Mouse (Mus musculus) stomach, embryonic 16.5 days (tissue): ENCODE data around the gene Mybpc3. TPM values are rescaled to one million over a fixed set of nuclear protein-coding genes. Genes with fewer than 3 reads are reported as not detected.

Experiments
- ATAC-seq: fragments of 200-750 bp; cut with Nextera tagmentation; 2 replicates; pipeline ENCODE4 v1.8.0; 2017; ENCODE audit warnings: moderate number of reproducible peaks, moderate TSS enrichment; ENCODE audit not compliant: insufficient read depth, low FRiP score
- H3K27ac ChIP-seq: fragments of 300-500 bp; sonication (generic); 2 replicates; pipeline ENCODE4 v1.5.1; 2014; ENCODE audit warnings: low read length
- H3K27me3 ChIP-seq: fragments of 300-500 bp; sonication (generic); 2 replicates; pipeline ENCODE4 v1.6.1; 2014; ENCODE audit warnings: low read length, control low read depth, mixed read lengths; ENCODE audit not compliant: control insufficient read depth, insufficient read depth
- H3K36me3 ChIP-seq: fragments of 300-500 bp; sonication (generic); 2 replicates; pipeline ENCODE4 v1.6.1; 2014; ENCODE audit warnings: low read length; ENCODE audit not compliant: control insufficient read depth, insufficient read depth
- H3K4me1 ChIP-seq: fragments of 300-500 bp; sonication (generic); 2 replicates; pipeline ENCODE4 v1.6.1; 2014; ENCODE audit warnings: low read length, control low read depth, mixed read lengths; ENCODE audit not compliant: control insufficient read depth, insufficient read depth
- H3K4me2 ChIP-seq: fragments of 300-500 bp; sonication (generic); 2 replicates; pipeline ENCODE4 v1.6.1; 2014; ENCODE audit warnings: low read depth, low read length, mixed read lengths
- H3K4me3 ChIP-seq: fragments of 300-500 bp; sonication (generic); replicated peaks from 2 replicates; pipeline ENCODE4 v1.5.1; 2014; ENCODE audit warnings: mild to moderate bottlenecking, low read length
- H3K9ac ChIP-seq: fragments of 300-500 bp; sonication (generic); 2 replicates; pipeline ENCODE4 v1.6.1; 2014; ENCODE audit warnings: low read length
- H3K9me3 ChIP-seq: fragments of 300-500 bp; sonication (generic); replicated peaks from 2 replicates; pipeline ENCODE4 v1.6.1; 2016; ENCODE audit warnings: low read length, control low read depth; ENCODE audit not compliant: control insufficient read depth
- WGBS: fragments of 180-500 bp; shearing (Covaris S2); extraction: QIAGEN DNeasy Blood & Tissue Kit; methylation state at CpG from one replicate; pipeline ENCODE4 v1.1.7; 2014; 5-methylcytosine and 5-hydroxymethylcytosine counted together
- polyA plus RNA-seq: library from polyadenylated mRNA; unstranded; fragments of >200 nt; fragmentation: Nextera tagmentation; extraction: Ambion mirVana; gene quantifications from 2 replicates; pipeline ENCODE4 v1.2.1, GENCODE M21; 2015

Gene Mybpc3
- polyA plus RNA-seq, 1 experiment from 2014 or later, result 0.54 TPM

GRCm38 (mm10) chr2:91139764-91140163 is 21.8 kb downstream of the Mybpc3 start:
- H3K27me3 ChIP-seq, result no peaks in the 10 kb centered on the region
- no peaks in the 10 kb centered on the region; the same call in 1 of the 2 replicates for H3K4me1 ChIP-seq
- no peaks in the 10 kb centered on the region for H3K9me3 ChIP-seq
- no peak overlapping the region for H3K9ac ChIP-seq
- no peak overlapping the region for H3K4me2 ChIP-seq
- no peak overlapping the region for H3K4me3 ChIP-seq
- no peak for ATAC-seq
- WGBS, result 78% methylated on average over 8 of the region's 8 CpGs
- peaks cover 11% of the 10 kb centered on the region; the same call in 1 of the 2 replicates for H3K36me3 ChIP-seq
- no peak overlapping the region for H3K27ac ChIP-seq

GRCm38 (mm10) chr2:91142920-91143319 is 25.0 kb downstream of the Mybpc3 start:
- H3K36me3 ChIP-seq, result peaks cover 11% of the 10 kb centered on the region; the same call in 1 of the 2 replicates
- no peak overlapping the region for H3K9ac ChIP-seq
- H3K9me3 ChIP-seq, result no peaks in the 10 kb centered on the region
- H3K27me3 ChIP-seq, result no peaks in the 10 kb centered on the region
- H3K27ac ChIP-seq, result no peak overlapping the region
- no peaks in the 10 kb centered on the region for H3K4me1 ChIP-seq
- no peak; the same call in 1 of the 2 replicates for ATAC-seq
- 88% methylated on average over 6 of the region's 6 CpGs for WGBS
- H3K4me2 ChIP-seq, result no peak overlapping the region
- no peak overlapping the region for H3K4me3 ChIP-seq

- Histone ChIP-seq H3K9ac (no peak overlapping the region), H3K4me2 (no peak overlapping the region), H3K36me3 (peaks cover 11% of the 10 kb centered on the region; the same call in 1 of the 2 replicates), H3K4me1 (no peaks in the 10 kb centered on the region), H3K4me3 (no peak overlapping the region), H3K9me3 (no peaks in the 10 kb centered on the region), H3K27ac (no peak overlapping the region), H3K27me3 (no peaks in the 10 kb centered on the region)
- 96% methylated on average over 11 of the region's 11 CpGs for WGBS
- no peak for ATAC-seq
Measured at GRCm38 (mm10) chr2:91143401-91143800, 25.5 kb downstream of the Mybpc3 start.

- no peak overlapping the region for H3K4me3 ChIP-seq
- no peak for ATAC-seq
- H3K4me2 ChIP-seq, result no peak overlapping the region
Measured at GRCm38 (mm10) chr2:91148101-91148500, 30.2 kb downstream of the Mybpc3 start.

GRCm38 (mm10) chr2:91151331-91151730 is 33.4 kb downstream of the Mybpc3 start:
- 63% methylated on average over 1 of the region's 1 CpGs for WGBS
- no peak overlapping the region for H3K9ac ChIP-seq

More at GRCm38 (mm10) chr2:91148101-91148500, 30.2 kb downstream of the Mybpc3 start:
- Histone ChIP-seq H3K9ac (no peak overlapping the region), H3K27me3 (no peaks in the 10 kb centered on the region), H3K4me1 (no peaks in the 10 kb centered on the region), H3K27ac (no peak overlapping the region), H3K9me3 (no peaks in the 10 kb centered on the region), H3K36me3 (peaks cover 5% of the 10 kb centered on the region; the same call in 1 of the 2 replicates)

GRCm38 (mm10) chr2:91152885-91153377 is 35.0 kb downstream of the Mybpc3 start:
- H3K4me3 ChIP-seq, result no peak overlapping the region
- no peak for ATAC-seq
- no peaks in the 10 kb centered on the region for H3K9me3 ChIP-seq
- H3K9ac ChIP-seq, result no peak overlapping the region
- H3K36me3 ChIP-seq, result no peaks in the 10 kb centered on the region
- no peak overlapping the region for H3K27ac ChIP-seq
- WGBS, result 68% methylated on average over 3 of the region's 3 CpGs
- H3K4me2 ChIP-seq, result no peak overlapping the region
- no peaks in the 10 kb centered on the region for H3K4me1 ChIP-seq
- no peaks in the 10 kb centered on the region for H3K27me3 ChIP-seq

More at GRCm38 (mm10) chr2:91151331-91151730, 33.4 kb downstream of the Mybpc3 start:
- Histone ChIP-seq H3K4me3 (no peak overlapping the region), H3K9me3 (no peaks in the 10 kb centered on the region), H3K27me3 (no peaks in the 10 kb centered on the region), H3K4me2 (no peak overlapping the region), H3K36me3 (no peaks in the 10 kb centered on the region), H3K4me1 (no peaks in the 10 kb centered on the region), H3K27ac (no peak overlapping the region)
- ATAC-seq, result no peak

GRCm38 (mm10) chr2:91154091-91154490 is 36.1 kb downstream of the Mybpc3 start:
- Histone ChIP-seq H3K36me3 (no peaks in the 10 kb centered on the region), H3K9ac (no peak overlapping the region), H3K9me3 (no peaks in the 10 kb centered on the region), H3K4me3 (no peak overlapping the region), H3K27ac (no peak overlapping the region), H3K27me3 (no peaks in the 10 kb centered on the region), H3K4me1 (no peaks in the 10 kb centered on the region), H3K4me2 (no peak overlapping the region)
- ATAC-seq, result no peak
- WGBS, result 91% methylated on average over 3 of the region's 3 CpGs

GRCm38 (mm10) chr2:91157002-91157752 is 39.2 kb downstream of the Mybpc3 start:
- ATAC-seq, result peak; percentile 65; the same call in 1 of the 2 replicates
- Histone ChIP-seq H3K4me2 (no peak overlapping the region), H3K36me3 (no peaks in the 10 kb centered on the region), H3K27ac (peak overlapping the region; percentile 77), H3K4me3 (no peak overlapping the region), H3K27me3 (no peaks in the 10 kb centered on the region), H3K9me3 (no peaks in the 10 kb centered on the region), H3K4me1 (no peaks in the 10 kb centered on the region), H3K9ac (no peak overlapping the region)
- 32% methylated on average over 6 of the region's 6 CpGs for WGBS

GRCm38 (mm10) chr2:91160591-91160990 is 42.6 kb downstream of the Mybpc3 start:
- H3K27ac ChIP-seq, result no peak overlapping the region
- no peak for ATAC-seq

More at GRCm38 (mm10) chr2:91160591-91160990, 42.6 kb downstream of the Mybpc3 start:
- no peak overlapping the region for H3K4me2 ChIP-seq
- 0 out of 2 replicates have a peak, but pooled peaks cover 2% of the 10 kb centered on the region for H3K36me3 ChIP-seq
- H3K4me3 ChIP-seq, result no peak overlapping the region
- no peaks in the 10 kb centered on the region for H3K27me3 ChIP-seq
- WGBS, result 69% methylated on average over 6 of the region's 6 CpGs
- no peaks in the 10 kb centered on the region for H3K9me3 ChIP-seq
- no peaks in the 10 kb centered on the region for H3K4me1 ChIP-seq
- H3K9ac ChIP-seq, result no peak overlapping the region
